In the genomic region with DNA sequence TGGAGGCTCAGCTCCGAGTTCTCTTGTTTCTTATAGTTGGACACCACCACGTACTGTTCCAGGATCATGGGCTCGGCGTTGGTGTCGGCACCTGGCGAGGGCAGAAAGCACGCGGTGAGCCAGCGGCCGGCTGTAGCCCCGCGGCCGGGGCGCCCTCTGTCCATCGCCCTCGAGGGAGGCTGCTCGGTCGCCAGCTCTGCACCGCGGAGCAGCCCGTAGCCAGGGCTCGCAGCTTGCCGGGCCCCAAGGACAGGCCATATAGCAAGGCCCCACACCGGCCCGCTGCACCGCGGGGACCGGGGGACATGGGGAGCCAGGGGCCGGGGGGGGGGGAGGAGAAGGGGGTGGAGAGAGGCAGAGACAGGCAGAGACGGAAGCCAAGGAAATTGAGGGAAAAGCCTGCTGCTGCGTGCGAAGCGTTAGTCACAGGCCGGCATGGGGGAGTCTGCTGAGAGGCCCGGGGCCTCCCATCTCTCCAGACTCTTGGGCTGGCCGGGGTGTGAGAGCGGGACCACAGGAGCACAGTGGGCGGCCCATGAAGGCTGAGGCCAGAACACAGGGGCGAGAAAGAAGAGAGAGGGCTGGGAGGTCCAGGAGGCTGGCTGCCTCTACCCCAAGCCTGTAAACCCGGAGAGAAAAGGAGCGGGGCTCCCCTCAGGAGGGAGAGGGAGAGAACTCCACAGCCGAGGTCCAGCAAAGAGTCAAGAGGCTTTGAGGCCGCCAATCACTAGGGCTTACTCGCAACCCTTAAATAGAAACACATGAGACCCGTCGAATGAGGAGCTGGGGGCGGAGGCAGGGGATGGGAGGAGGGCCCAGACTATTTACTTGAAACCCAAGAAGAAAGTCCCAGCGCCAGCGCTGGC, we compare ENCODE assay signal across 8 mouse cellular contexts.
DNase-seq lines count a peak whose midpoint lies in the region; ATAC-seq and TF ChIP-seq lines count a peak whose summit lies in the region.

No protein-coding gene starts in this region.

- peak; percentile 80 for DNase-seq in adrenal gland, adult 2 months
- DNase-seq in urinary bladder, postnatal 14 days (ENCODE audit: low spot score): peak; percentile 81
- no peak for DNase-seq in cerebellum, adult 11-12 months

- H3K4me3 ChIP-seq in ES-Bruce4 (ENCODE audit: low read depth, low read length): peak overlapping the region; percentile 47
- H3K4me3 ChIP-seq in forebrain, embryonic 16.5 days (replicated peaks; ENCODE audit: low read length): peak overlapping the region; percentile 39
- peak overlapping the region; percentile 80 for H3K4me3 ChIP-seq in limb, embryonic 13.5 days
- peak overlapping the region; percentile 25 for H3K4me3 ChIP-seq in midbrain, embryonic 15.5 days

- H3K9ac ChIP-seq in ES-Bruce4 (ENCODE audit: low read depth, poor library complexity, severe bottlenecking): peak overlapping the region; percentile 69
- peak overlapping the region; percentile 63 for H3K9ac ChIP-seq in forebrain, embryonic 16.5 days (replicated peaks; ENCODE audit: low read depth, low read length)
- H3K9ac ChIP-seq in limb, embryonic 13.5 days: peak overlapping the region; percentile 96
- peak overlapping the region; percentile 9; the same call in 1 of the 2 replicates for H3K9ac ChIP-seq in midbrain, embryonic 15.5 days

- peaks cover 15% of the 10 kb centered on the region for H3K4me1 ChIP-seq in ES-Bruce4 (ENCODE audit: control insufficient read depth, insufficient read depth, low read length)
- H3K4me1 ChIP-seq in forebrain, embryonic 16.5 days (replicated peaks; ENCODE audit: control insufficient read depth, insufficient read depth, low read length): peaks cover 40% of the 10 kb centered on the region
- H3K4me1 ChIP-seq in limb, embryonic 13.5 days: peaks cover 87% of the 10 kb centered on the region
- H3K4me1 ChIP-seq in midbrain, embryonic 15.5 days: peaks cover 23% of the 10 kb centered on the region

- no peak overlapping the region for H3K27ac ChIP-seq in ES-Bruce4 (ENCODE audit: insufficient read depth, low read length)
- no peak overlapping the region for H3K27ac ChIP-seq in forebrain, embryonic 16.5 days (ENCODE audit: low read length)
- peak overlapping the region; percentile 99 for H3K27ac ChIP-seq in limb, embryonic 13.5 days
- H3K27ac ChIP-seq in midbrain, embryonic 15.5 days: 0 out of 2 replicates have a peak overlapping the region, but pooled peaks have one; percentile 17

- peak overlapping the region; percentile 62 for H3K4me2 ChIP-seq in forebrain, embryonic 16.5 days (ENCODE audit: low read length)
- peak overlapping the region; percentile 88 for H3K4me2 ChIP-seq in limb, embryonic 13.5 days (replicated peaks)
- H3K4me2 ChIP-seq in midbrain, embryonic 15.5 days: peak overlapping the region; percentile 41

- no peak for TF ChIP-seq CTCF in ES-Bruce4 (IDR thresholded peaks at IDR 0.05; ENCODE audit: low read depth, low read length)

- ATAC-seq in forebrain, embryonic 16.5 days: peak; percentile 41
- peak; percentile 55 to 61 for ATAC-seq in hematopoietic stem cell, adult 5-6 weeks (replicated peaks in 1 of 2; ENCODE audit: insufficient read depth in 1 of 2, low FRiP score in 2 of 2, low TSS enrichment in 1 of 2, low read depth in 1 of 2, poor library complexity in 2 of 2, severe bottlenecking in 2 of 2)
- peak; percentile 86 for ATAC-seq in limb, embryonic 13.5 days (ENCODE audit: low FRiP score, low read depth)
- ATAC-seq in midbrain, embryonic 15.5 days (replicated peaks): peak; percentile 48

- 4% methylated on average over 46 of the region's 49 CpGs for WGBS in forebrain, embryonic 16.5 days
- WGBS in limb, embryonic 13.5 days: 2% methylated on average over 49 of the region's 49 CpGs
- WGBS in midbrain, embryonic 15.5 days: 3% methylated on average over 46 of the region's 49 CpGs

- H3K36me3 ChIP-seq in ES-Bruce4 (ENCODE audit: control insufficient read depth, insufficient read depth, low read length, poor library complexity, severe bottlenecking): no peaks in the 10 kb centered on the region
- no peaks in the 10 kb centered on the region for H3K36me3 ChIP-seq in forebrain, embryonic 16.5 days (ENCODE audit: control insufficient read depth, insufficient read depth)
- H3K36me3 ChIP-seq in limb, embryonic 13.5 days: peaks cover 26% of the 10 kb centered on the region
- no peaks in the 10 kb centered on the region for H3K36me3 ChIP-seq in midbrain, embryonic 15.5 days (replicated peaks)

- no peaks in the 10 kb centered on the region for H3K9me3 ChIP-seq in ES-Bruce4 (replicated peaks; ENCODE audit: control insufficient read depth, insufficient read depth, low read length, poor library complexity, severe bottlenecking)
- H3K9me3 ChIP-seq in forebrain, embryonic 16.5 days (ENCODE audit: control insufficient read depth, low read length): no peaks in the 10 kb centered on the region
- H3K9me3 ChIP-seq in limb, embryonic 13.5 days: no peaks in the 10 kb centered on the region
- no peaks in the 10 kb centered on the region for H3K9me3 ChIP-seq in midbrain, embryonic 15.5 days

- TF ChIP-seq EP300 in ES-Bruce4 (IDR thresholded peaks at IDR 0.05; ENCODE audit: insufficient read depth, low read depth, low read length): peak; percentile 51; the same call in 1 of the 2 replicates

- no peaks in the 10 kb centered on the region for H3K27me3 ChIP-seq in ES-Bruce4 (ENCODE audit: control insufficient read depth, insufficient read depth, low read length, poor library complexity, severe bottlenecking)
- no peaks in the 10 kb centered on the region for H3K27me3 ChIP-seq in forebrain, embryonic 16.5 days (replicated peaks; ENCODE audit: control insufficient read depth, insufficient read depth, low read length)
- H3K27me3 ChIP-seq in limb, embryonic 13.5 days: no peaks in the 10 kb centered on the region
- no peaks in the 10 kb centered on the region for H3K27me3 ChIP-seq in midbrain, embryonic 15.5 days (replicated peaks)

- no peak for TF ChIP-seq POLR2A in ES-Bruce4 (IDR thresholded peaks at IDR 0.05; ENCODE audit: insufficient read depth, low read length)

Comparison
In these comparisons a context has a peak if more than half of its experiments do, and no peak if none do; other contexts are left out.
1. H3K27ac ChIP-seq: peak in limb, embryonic 13.5 days (single experiment) and midbrain, embryonic 15.5 days (single experiment); none in ES-Bruce4 (single experiment) and forebrain, embryonic 16.5 days (single experiment).
2. H3K4me3 ChIP-seq: peak in every context shown above with its lines; median percentile 80 in limb, embryonic 13.5 days; 47 in ES-Bruce4; 39 in forebrain, embryonic 16.5 days; 25 in midbrain, embryonic 15.5 days.
3. H3K9ac ChIP-seq: peak in every context shown above with its lines; median percentile 96 in limb, embryonic 13.5 days; 69 in ES-Bruce4; 63 in forebrain, embryonic 16.5 days; 9 in midbrain, embryonic 15.5 days.
4. Peak in every context shown above with its lines, with median percentiles within 50 percentile points of each other: ATAC-seq and H3K4me2 ChIP-seq.